Mouse (Mus musculus) embryonic fibroblast, embryonic 13.5 days (primary cell): ENCODE data around the gene Myh15.

Source experiments
- CTCF ChIP-seq: IDR thresholded peaks from 2 replicates; pipeline ENCODE4 v1.5.1; 2011; ENCODE audit warnings: mild to moderate bottlenecking, control low read depth, low read length, moderate library complexity, borderline replicate concordance; ENCODE audit not compliant: insufficient read depth
- POLR2A ChIP-seq: IDR thresholded peaks from 2 replicates; pipeline ENCODE4 v1.6.1; 2011; ENCODE audit warnings: low read depth, mild to moderate bottlenecking, control low read depth, low read length, moderate library complexity

DNA sequence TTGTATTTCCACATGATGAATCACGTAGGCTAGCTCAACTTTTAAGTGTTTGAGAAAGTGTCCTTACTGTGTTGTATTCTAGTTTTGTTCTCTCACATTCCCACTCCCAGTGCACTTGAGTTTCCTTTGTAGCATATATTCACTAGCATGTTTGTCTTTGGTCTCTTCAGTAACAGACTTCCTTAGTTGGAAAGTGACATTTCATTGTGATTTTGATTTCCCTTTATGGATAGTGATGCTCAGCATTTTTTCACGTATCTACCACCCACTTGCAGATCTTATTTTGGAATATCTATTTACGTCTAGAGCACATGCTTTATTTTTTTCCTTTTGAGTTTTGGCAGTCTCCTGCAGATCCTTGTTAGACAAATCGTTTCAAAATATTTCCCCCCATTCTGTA lies 19.5 kb upstream of the Myh15 start:
- TF ChIP-seq CTCF = no peak
- no peak for TF ChIP-seq POLR2A
